Mouse (Mus musculus): ENCODE results near the gene Atg5.

DNA sequence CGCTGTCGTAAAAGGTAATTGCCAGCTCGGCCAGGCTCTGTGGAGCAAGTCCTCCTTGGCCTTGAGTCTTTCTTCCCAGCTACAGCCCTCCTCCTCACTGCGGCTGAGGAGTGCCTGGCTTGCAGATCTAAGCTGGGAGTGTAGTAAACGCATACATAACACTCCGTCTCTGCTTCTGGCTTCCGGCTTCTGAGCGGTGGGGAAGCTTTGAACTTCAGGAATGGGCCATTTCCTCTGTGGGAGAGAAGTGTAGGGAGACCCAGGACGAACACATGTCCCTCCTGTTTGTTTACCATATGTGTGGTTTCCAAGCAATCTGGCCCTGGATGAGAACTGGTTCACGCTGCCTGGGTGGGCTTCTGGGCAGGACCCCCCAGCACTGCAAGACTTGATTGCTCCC lies 140.9 kb downstream of the Atg5 start:
- TF ChIP-seq CEBPB (IDR thresholded peaks at IDR 0.05; ENCODE audit: insufficient read depth, poor library complexity, severe bottlenecking): no peak
- no peak for TF ChIP-seq MYOD1 (IDR thresholded peaks at IDR 0.05; ENCODE audit: control insufficient read depth in 1 of 3, insufficient read length in 2 of 3, low read depth in 2 of 3)
- no peak for TF ChIP-seq POLR2A (IDR thresholded peaks at IDR 0.05; ENCODE audit: insufficient read length, low read depth)
- no peak for TF ChIP-seq MYOG (IDR thresholded peaks at IDR 0.05; ENCODE audit: control insufficient read depth in 1 of 3, insufficient read depth in 1 of 3, insufficient read length in 2 of 3, low read depth in 2 of 3)

All from myocyte (in vitro differentiated cells).